Mouse (Mus musculus): Measurements from ENCODE around the gene Sirt5. TPM values are rescaled to one million over a fixed set of nuclear protein-coding genes. Genes with fewer than 3 reads are reported as not detected.

Sirt5 gene
- polyA plus RNA-seq, 1 experiment from 2014 or later = 6.0 TPM

- Histone ChIP-seq H3K27me3 (ENCODE audit: control insufficient read depth, insufficient read depth, low read depth, low read length) (no peaks in the 10 kb centered on the region), H3K9ac (ENCODE audit: low read depth, low read length) (peak within 1 kb of the TSS; percentile 92), H3K4me3 (ENCODE audit: low read depth, low read length) (peak within 1 kb of the TSS; percentile 96), H3K36me3 (ENCODE audit: control insufficient read depth, insufficient read depth) (peaks cover 22% of the 10 kb centered on the region), H3K4me2 (ENCODE audit: low read depth, low read length) (peak within 1 kb of the TSS; percentile 78), H3K4me1 (ENCODE audit: control insufficient read depth, low read depth, low read length) (peaks cover 7% of the 10 kb centered on the region), H3K9me3 (replicated peaks; ENCODE audit: control insufficient read depth, low read length) (no peaks in the 10 kb centered on the region), H3K27ac (ENCODE audit: low read length) (peak within 1 kb of the TSS; percentile 93)
- peak; percentile 94 for ATAC-seq (ENCODE audit: low read depth)
- WGBS (ENCODE audit: insufficient replicate concordance) = under 1% methylated on average over 71 of the region's 72 CpGs
Observed at GRCm38 (mm10) chr13:43398297-43399080, 33.2 kb downstream of the Sirt5 start, which contains the start of gene Nol7. Nol7 (plus strand) TSS chr13:43398390.

- Histone ChIP-seq H3K9ac (ENCODE audit: low read depth, low read length) (peak overlapping the region; percentile 92; the same call in 1 of the 2 replicates), H3K4me2 (ENCODE audit: low read depth, low read length) (peak overlapping the region; percentile 78), H3K27ac (ENCODE audit: low read length) (no peak overlapping the region), H3K36me3 (ENCODE audit: control insufficient read depth, insufficient read depth) (peaks cover 28% of the 10 kb centered on the region), H3K9me3 (replicated peaks; ENCODE audit: control insufficient read depth, low read length) (no peaks in the 10 kb centered on the region), H3K27me3 (ENCODE audit: control insufficient read depth, insufficient read depth, low read depth, low read length) (no peaks in the 10 kb centered on the region), H3K4me3 (ENCODE audit: low read depth, low read length) (peak overlapping the region; percentile 96), H3K4me1 (ENCODE audit: control insufficient read depth, low read depth, low read length) (peaks cover 7% of the 10 kb centered on the region)
- no peak for ATAC-seq (ENCODE audit: low read depth)
- 61% methylated on average over 5 of the region's 5 CpGs for WGBS (ENCODE audit: insufficient replicate concordance)
Observed at GRCm38 (mm10) chr13:43399576-43399975, 34.3 kb downstream of the Sirt5 start.

- Histone ChIP-seq H3K4me2 (ENCODE audit: low read depth, low read length) (no peak overlapping the region), H3K9me3 (replicated peaks; ENCODE audit: control insufficient read depth, low read length) (no peaks in the 10 kb centered on the region), H3K27ac (ENCODE audit: low read length) (no peak overlapping the region), H3K36me3 (ENCODE audit: control insufficient read depth, insufficient read depth) (peaks cover 19% of the 10 kb centered on the region), H3K4me1 (ENCODE audit: control insufficient read depth, low read depth, low read length) (no peaks in the 10 kb centered on the region), H3K9ac (ENCODE audit: low read depth, low read length) (no peak overlapping the region), H3K27me3 (ENCODE audit: control insufficient read depth, insufficient read depth, low read depth, low read length) (no peaks in the 10 kb centered on the region), H3K4me3 (ENCODE audit: low read depth, low read length) (no peak overlapping the region)
- no peak for ATAC-seq (ENCODE audit: low read depth)
- 81% methylated on average over 7 of the region's 7 CpGs for WGBS (ENCODE audit: insufficient replicate concordance)
Observed at GRCm38 (mm10) chr13:43412311-43412710, 47.0 kb downstream of the Sirt5 start.

GRCm38 (mm10) chr13:43413611-43414010 is 48.3 kb downstream of the Sirt5 start:
- no peaks in the 10 kb centered on the region for H3K9me3 ChIP-seq (replicated peaks; ENCODE audit: control insufficient read depth, low read length)
- H3K4me2 ChIP-seq (ENCODE audit: low read depth, low read length) = no peak overlapping the region
- no peaks in the 10 kb centered on the region for H3K27me3 ChIP-seq (ENCODE audit: control insufficient read depth, insufficient read depth, low read depth, low read length)
- ATAC-seq (ENCODE audit: low read depth) = no peak
- no peak overlapping the region for H3K9ac ChIP-seq (ENCODE audit: low read depth, low read length)
- H3K4me3 ChIP-seq (ENCODE audit: low read depth, low read length) = no peak overlapping the region
- WGBS (ENCODE audit: insufficient replicate concordance) = 88% methylated on average over 2 of the region's 2 CpGs
- H3K27ac ChIP-seq (ENCODE audit: low read length) = no peak overlapping the region
- peaks cover 16% of the 10 kb centered on the region for H3K36me3 ChIP-seq (ENCODE audit: control insufficient read depth, insufficient read depth)
- no peaks in the 10 kb centered on the region for H3K4me1 ChIP-seq (ENCODE audit: control insufficient read depth, low read depth, low read length)

- no peak for ATAC-seq (ENCODE audit: low read depth)
- H3K4me1 ChIP-seq (ENCODE audit: control insufficient read depth, low read depth, low read length) = no peaks in the 10 kb centered on the region
- no peak overlapping the region for H3K27ac ChIP-seq (ENCODE audit: low read length)
- H3K4me3 ChIP-seq (ENCODE audit: low read depth, low read length) = no peak overlapping the region
- no peak overlapping the region for H3K9ac ChIP-seq (ENCODE audit: low read depth, low read length)
- peaks cover 29% of the 10 kb centered on the region for H3K36me3 ChIP-seq (ENCODE audit: control insufficient read depth, insufficient read depth)
- H3K4me2 ChIP-seq (ENCODE audit: low read depth, low read length) = no peak overlapping the region
- no peaks in the 10 kb centered on the region for H3K27me3 ChIP-seq (ENCODE audit: control insufficient read depth, insufficient read depth, low read depth, low read length)
- no peaks in the 10 kb centered on the region for H3K9me3 ChIP-seq (replicated peaks; ENCODE audit: control insufficient read depth, low read length)
- WGBS (ENCODE audit: insufficient replicate concordance) = 59% methylated on average over 1 of the region's 1 CpGs
Observed at GRCm38 (mm10) chr13:43415249-43415648, 50.0 kb downstream of the Sirt5 start.

- H3K9ac ChIP-seq (ENCODE audit: low read depth, low read length) = no peak overlapping the region
- 93% methylated on average over 4 of the region's 4 CpGs for WGBS (ENCODE audit: insufficient replicate concordance)
- H3K4me1 ChIP-seq (ENCODE audit: control insufficient read depth, low read depth, low read length) = no peaks in the 10 kb centered on the region
- peaks cover 5% of the 10 kb centered on the region; the same call in 1 of the 2 replicates for H3K36me3 ChIP-seq (ENCODE audit: control insufficient read depth, insufficient read depth)
- no peak overlapping the region for H3K4me3 ChIP-seq (ENCODE audit: low read depth, low read length)
- no peak overlapping the region for H3K27ac ChIP-seq (ENCODE audit: low read length)
- no peak for ATAC-seq (ENCODE audit: low read depth)
- H3K9me3 ChIP-seq (replicated peaks; ENCODE audit: control insufficient read depth, low read length) = no peaks in the 10 kb centered on the region
- no peaks in the 10 kb centered on the region for H3K27me3 ChIP-seq (ENCODE audit: control insufficient read depth, insufficient read depth, low read depth, low read length)
- H3K4me2 ChIP-seq (ENCODE audit: low read depth, low read length) = no peak overlapping the region
Observed at GRCm38 (mm10) chr13:43428436-43428835, 63.1 kb downstream of the Sirt5 start.

GRCm38 (mm10) chr13:43433395-43433794 is 68.1 kb downstream of the Sirt5 start:
- H3K27ac ChIP-seq (ENCODE audit: low read length) = no peak overlapping the region
- H3K9me3 ChIP-seq (replicated peaks; ENCODE audit: control insufficient read depth, low read length) = no peaks in the 10 kb centered on the region
- no peak overlapping the region for H3K4me3 ChIP-seq (ENCODE audit: low read depth, low read length)
- no peaks in the 10 kb centered on the region for H3K27me3 ChIP-seq (ENCODE audit: control insufficient read depth, insufficient read depth, low read depth, low read length)
- no peak for ATAC-seq (ENCODE audit: low read depth)
- WGBS (ENCODE audit: insufficient replicate concordance) = 81% methylated on average over 2 of the region's 2 CpGs
- H3K36me3 ChIP-seq (ENCODE audit: control insufficient read depth, insufficient read depth) = no peaks in the 10 kb centered on the region; the same call in 1 of the 2 replicates
- no peak overlapping the region for H3K9ac ChIP-seq (ENCODE audit: low read depth, low read length)
- H3K4me2 ChIP-seq (ENCODE audit: low read depth, low read length) = no peak overlapping the region
- H3K4me1 ChIP-seq (ENCODE audit: control insufficient read depth, low read depth, low read length) = no peaks in the 10 kb centered on the region

GRCm38 (mm10) chr13:43440376-43440775 is 75.1 kb downstream of the Sirt5 start:
- Histone ChIP-seq H3K4me2 (ENCODE audit: low read depth, low read length) (no peak overlapping the region), H3K36me3 (ENCODE audit: control insufficient read depth, insufficient read depth) (no peaks in the 10 kb centered on the region), H3K9me3 (replicated peaks; ENCODE audit: control insufficient read depth, low read length) (no peaks in the 10 kb centered on the region), H3K27me3 (ENCODE audit: control insufficient read depth, insufficient read depth, low read depth, low read length) (no peaks in the 10 kb centered on the region), H3K9ac (ENCODE audit: low read depth, low read length) (no peak overlapping the region), H3K4me1 (ENCODE audit: control insufficient read depth, low read depth, low read length) (no peaks in the 10 kb centered on the region), H3K4me3 (ENCODE audit: low read depth, low read length) (no peak overlapping the region), H3K27ac (ENCODE audit: low read length) (no peak overlapping the region)
- WGBS (ENCODE audit: insufficient replicate concordance) = 86% methylated on average over 1 of the region's 1 CpGs
- ATAC-seq (ENCODE audit: low read depth) = no peak

- Histone ChIP-seq H3K4me2 (ENCODE audit: low read depth, low read length) (no peak overlapping the region), H3K4me1 (ENCODE audit: control insufficient read depth, low read depth, low read length) (no peaks in the 10 kb centered on the region), H3K4me3 (ENCODE audit: low read depth, low read length) (no peak overlapping the region), H3K36me3 (ENCODE audit: control insufficient read depth, insufficient read depth) (no peaks in the 10 kb centered on the region), H3K27me3 (ENCODE audit: control insufficient read depth, insufficient read depth, low read depth, low read length) (no peaks in the 10 kb centered on the region), H3K27ac (ENCODE audit: low read length) (no peak overlapping the region), H3K9ac (ENCODE audit: low read depth, low read length) (no peak overlapping the region), H3K9me3 (replicated peaks; ENCODE audit: control insufficient read depth, low read length) (no peaks in the 10 kb centered on the region)
- ATAC-seq (ENCODE audit: low read depth) = no peak
- 59% methylated on average over 1 of the region's 1 CpGs for WGBS (ENCODE audit: insufficient replicate concordance)
Observed at GRCm38 (mm10) chr13:43442551-43442950, 77.3 kb downstream of the Sirt5 start.

Measured in liver, embryonic 16.5 days (tissue).